Comparison of ENCODE assay signal across 13 mouse cellular contexts in genomic region chr17:13938652-13939051, GRCm38 (mm10). TPM values are rescaled to one million over a fixed set of nuclear protein-coding genes. Genes with fewer than 3 reads are reported as not detected.
DNase-seq lines count a peak whose midpoint lies in the region; ATAC-seq and TF ChIP-seq lines count a peak whose summit lies in the region.
"Had no signal": no experiment of that assay in that cellular context is flagged by ENCODE, and none has a peak within 500 bp of the region (broad histone marks: within the 10 kb centered on the region; RNA-seq: fewer than 3 reads in every experiment).

No protein-coding gene starts in this region.

- no peak overlapping the region for H3K4me2 ChIP-seq in hindbrain, postnatal 0 days (ENCODE audit: low read depth, low read length)
- H3K4me2 ChIP-seq in hindbrain, embryonic 13.5 days: no peak overlapping the region
- no peak overlapping the region for H3K4me2 ChIP-seq in embryonic facial prominence, embryonic 15.5 days (replicated peaks)

- no peaks in the 10 kb centered on the region for H3K27me3 ChIP-seq in hindbrain, postnatal 0 days (ENCODE audit: insufficient read depth, low read length)
- H3K27me3 ChIP-seq in hindbrain, embryonic 13.5 days: no peaks in the 10 kb centered on the region
- no peaks in the 10 kb centered on the region for H3K27me3 ChIP-seq in embryonic facial prominence, embryonic 15.5 days

- intact Hi-C loops in heart, postnatal 10 days (cut with DNase I): no loop called here

- peak; percentile 47; the same call in 1 of the 2 replicates for ATAC-seq in hindbrain, postnatal 0 days
- no peak for ATAC-seq in hindbrain, embryonic 13.5 days (ENCODE audit: low FRiP score)
- ATAC-seq in embryonic facial prominence, embryonic 15.5 days (ENCODE audit: insufficient number of reproducible peaks, low FRiP score, low TSS enrichment, low read depth): peak; percentile 65
- ATAC-seq: forebrain, embryonic 16.5 days had no signal

- no peaks in the 10 kb centered on the region for H3K9me3 ChIP-seq in hindbrain, postnatal 0 days (ENCODE audit: low read length)
- H3K9me3 ChIP-seq in hindbrain, embryonic 13.5 days: no peaks in the 10 kb centered on the region
- H3K9me3 ChIP-seq in embryonic facial prominence, embryonic 15.5 days (replicated peaks): no peaks in the 10 kb centered on the region

- no peak overlapping the region for H3K9ac ChIP-seq in hindbrain, postnatal 0 days (replicated peaks; ENCODE audit: low read length)
- no peak overlapping the region for H3K9ac ChIP-seq in hindbrain, embryonic 13.5 days
- H3K9ac ChIP-seq in embryonic facial prominence, embryonic 15.5 days: no peak overlapping the region

- no peaks in the 10 kb centered on the region for H3K36me3 ChIP-seq in hindbrain, postnatal 0 days (ENCODE audit: insufficient read depth, low read length)
- H3K36me3 ChIP-seq in hindbrain, embryonic 13.5 days: no peaks in the 10 kb centered on the region
- no peaks in the 10 kb centered on the region for H3K36me3 ChIP-seq in embryonic facial prominence, embryonic 15.5 days

- no peak overlapping the region for H3K4me3 ChIP-seq in hindbrain, postnatal 0 days (ENCODE audit: low read length)
- no peak overlapping the region for H3K4me3 ChIP-seq in hindbrain, embryonic 13.5 days
- H3K4me3 ChIP-seq in embryonic facial prominence, embryonic 15.5 days (replicated peaks): no peak overlapping the region

- H3K4me1 ChIP-seq in hindbrain, postnatal 0 days (ENCODE audit: insufficient read depth, low read length): no peaks in the 10 kb centered on the region
- no peaks in the 10 kb centered on the region for H3K4me1 ChIP-seq in hindbrain, embryonic 13.5 days (replicated peaks)
- H3K4me1 ChIP-seq in embryonic facial prominence, embryonic 15.5 days: no peaks in the 10 kb centered on the region

- peak; percentile 15 for DNase-seq in hindbrain, postnatal 0 days (ENCODE audit: low spot score)
- peak; percentile 57 to 64 for DNase-seq in heart, postnatal 10 days
- peak; percentile 21 to 61 for DNase-seq in kidney, postnatal 25 days
- DNase-seq in embryo, embryonic 9.5 days (ENCODE audit: extremely low spot score): no peak
- DNase-seq in spleen, adult 12 weeks (ENCODE audit: low spot score): no peak
- no peak for DNase-seq in embryo, embryonic 10.5 days (ENCODE audit: low spot score)
- DNase-seq: cerebellum, adult 11 months had no signal

- TF ChIP-seq CTCF in hindbrain, postnatal 0 days (IDR thresholded peaks at IDR 0.05; ENCODE audit: low read depth): no peak

- H3K27ac ChIP-seq in hindbrain, postnatal 0 days: no peak overlapping the region
- H3K27ac ChIP-seq in hindbrain, embryonic 13.5 days: no peak overlapping the region
- no peak overlapping the region for H3K27ac ChIP-seq in embryonic facial prominence, embryonic 15.5 days (replicated peaks)

- WGBS in hindbrain, postnatal 0 days: 66% methylated on average over 3 of the region's 3 CpGs
- WGBS in hindbrain, embryonic 13.5 days: 80% methylated on average over 3 of the region's 3 CpGs
- WGBS in embryonic facial prominence, embryonic 15.5 days: 67% methylated on average over 3 of the region's 3 CpGs

RNA-seq across cellular contexts. Expression of gene Gm7168, which starts 9.5 kb away (rescaled TPM):
- total RNA-seq in hindbrain, postnatal 0 days (2014; rRNA removed): not detected in 2 replicates
- not detected in 2 replicates for polyA plus RNA-seq in hindbrain, postnatal 0 days (2015; fragmentation: Nextera tagmentation; extraction: Ambion mirVana)
- polyA plus RNA-seq in hindbrain, embryonic 13.5 days (2015; fragmentation: Nextera tagmentation; extraction: Ambion mirVana): not detected in 2 replicates
- polyA plus RNA-seq in embryonic facial prominence, embryonic 15.5 days (2015; fragmentation: Nextera tagmentation; extraction: Ambion mirVana): not detected in 2 replicates
- total RNA-seq in heart, postnatal 10 days (2021): not detected
- total RNA-seq: left cerebral cortex, postnatal 14 days; neutrophil, adult 5-6 weeks had no signal
- polyA plus RNA-seq: embryonic facial prominence, embryonic 11.5 days; forebrain, embryonic 16.5 days had no signal

Comparison
In these comparisons a context has a peak if more than half of its experiments do, and no peak if none do; other contexts are left out.
1. DNase-seq: peak in hindbrain, postnatal 0 days (single experiment), heart, postnatal 10 days (2 of 2) and kidney, postnatal 25 days (2 of 2); none in embryo, embryonic 9.5 days (single experiment), spleen, adult 12 weeks (single experiment) and embryo, embryonic 10.5 days (single experiment).